Mouse (Mus musculus) embryonic facial prominence, embryonic 10.5 days (tissue): ENCODE results near the gene Gm9922. TPM values are rescaled to one million over a fixed set of nuclear protein-coding genes. Genes with fewer than 3 reads are reported as not detected.

Experiments
- DNase-seq: peaks from one replicate; pipeline ENCODE4 v3.0.0-alpha.2; 2017; ENCODE audit warnings: low spot score
- H3K27ac ChIP-seq: fragments of 300-500 bp; sonication (generic); replicated peaks from 2 replicates; pipeline ENCODE4 v1.5.1; 2016; ENCODE audit warnings: mild to moderate bottlenecking
- H3K27me3 ChIP-seq: fragments of 300-500 bp; sonication (generic); replicated peaks from 2 replicates; pipeline ENCODE4 v1.6.1; 2016; ENCODE audit warnings: low read depth, mild to moderate bottlenecking; ENCODE audit not compliant: poor library complexity, severe bottlenecking
- H3K36me3 ChIP-seq: fragments of 300-500 bp; sonication (generic); replicated peaks from 2 replicates; pipeline ENCODE4 v1.6.1; 2016; ENCODE audit warnings: mild to moderate bottlenecking, moderate library complexity
- H3K4me1 ChIP-seq: fragments of 300-500 bp; sonication (generic); 2 replicates; pipeline ENCODE4 v1.6.1; 2016
- H3K4me3 ChIP-seq: fragments of 300-500 bp; sonication (generic); 2 replicates; pipeline ENCODE4 v1.5.1; 2016; ENCODE audit warnings: mild to moderate bottlenecking, moderate library complexity
- H3K9me3 ChIP-seq: fragments of 300-500 bp; sonication (generic); 2 replicates; pipeline ENCODE4 v1.6.1; 2016; ENCODE audit warnings: mild to moderate bottlenecking
- WGBS: fragments of 180-500 bp; shearing (Covaris S2); methylation state at CpG from one replicate; pipeline ENCODE4 v1.1.7; 2016; 5-methylcytosine and 5-hydroxymethylcytosine counted together
- polyA plus RNA-seq: library from polyadenylated mRNA; unstranded; fragments of >200 nt; fragmentation: Nextera tagmentation; extraction: Ambion mirVana; gene quantifications from 2 replicates; pipeline ENCODE4 v1.2.1, GENCODE M21; 2016

Gene Gm9922
- polyA plus RNA-seq, 1 experiment from 2014 or later: 1.6 TPM

DNA sequence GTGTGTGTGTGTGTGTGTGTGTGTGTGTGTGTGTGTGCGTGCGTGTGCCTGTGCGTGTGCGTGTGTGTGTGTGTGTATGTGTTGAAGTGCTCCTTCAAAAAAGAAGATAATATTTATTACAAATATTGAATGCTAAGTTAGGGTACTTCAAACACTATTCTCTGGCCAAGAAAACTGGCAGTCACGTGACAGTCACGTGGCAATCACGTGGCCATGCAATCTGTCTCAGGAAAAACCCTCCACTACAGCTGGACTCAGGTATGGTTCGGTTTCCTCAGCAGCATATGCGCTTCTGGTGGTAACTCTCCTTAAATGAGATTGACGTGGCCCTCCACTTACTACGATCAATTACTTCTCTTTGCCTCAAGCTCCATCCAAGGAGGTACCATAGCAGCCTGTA is 18.2 kb upstream of the Gm9922 start:
- Histone ChIP-seq H3K4me3 (no peak overlapping the region), H3K4me1 (peaks cover 4% of the 10 kb centered on the region; the same call in 1 of the 2 replicates), H3K27ac (no peak overlapping the region), H3K27me3 (no peaks in the 10 kb centered on the region), H3K36me3 (no peaks in the 10 kb centered on the region), H3K9me3 (no peaks in the 10 kb centered on the region)
- no peak for DNase-seq
- 93% methylated on average over 11 of the region's 11 CpGs for WGBS

DNA sequence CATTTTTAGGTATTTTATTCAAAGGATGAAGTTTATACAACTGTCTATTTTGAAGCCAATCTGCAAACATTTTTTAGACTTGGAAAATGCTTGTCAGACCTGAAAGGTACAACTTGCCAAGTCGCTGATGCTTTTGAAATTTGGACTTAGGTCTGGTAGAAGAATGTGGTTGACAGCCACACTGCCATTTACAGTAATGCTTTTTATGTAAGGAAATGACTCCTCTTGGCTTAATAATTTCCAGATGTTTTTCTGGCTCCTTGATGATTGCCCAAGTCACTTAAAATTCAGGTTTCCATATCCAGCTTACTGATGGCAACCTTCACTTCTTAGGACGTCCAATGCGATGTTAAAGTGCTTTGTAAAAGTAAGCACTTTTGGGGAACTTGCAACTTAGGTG is 17.0 kb upstream of the Gm9922 start:
- no peak for DNase-seq
- Histone ChIP-seq H3K9me3 (no peaks in the 10 kb centered on the region), H3K4me3 (no peak overlapping the region), H3K36me3 (no peaks in the 10 kb centered on the region), H3K4me1 (peaks cover 4% of the 10 kb centered on the region; the same call in 1 of the 2 replicates), H3K27ac (no peak overlapping the region; the same call in 1 of the 2 replicates), H3K27me3 (no peaks in the 10 kb centered on the region)
- WGBS: 56% methylated on average over 3 of the region's 3 CpGs

DNA sequence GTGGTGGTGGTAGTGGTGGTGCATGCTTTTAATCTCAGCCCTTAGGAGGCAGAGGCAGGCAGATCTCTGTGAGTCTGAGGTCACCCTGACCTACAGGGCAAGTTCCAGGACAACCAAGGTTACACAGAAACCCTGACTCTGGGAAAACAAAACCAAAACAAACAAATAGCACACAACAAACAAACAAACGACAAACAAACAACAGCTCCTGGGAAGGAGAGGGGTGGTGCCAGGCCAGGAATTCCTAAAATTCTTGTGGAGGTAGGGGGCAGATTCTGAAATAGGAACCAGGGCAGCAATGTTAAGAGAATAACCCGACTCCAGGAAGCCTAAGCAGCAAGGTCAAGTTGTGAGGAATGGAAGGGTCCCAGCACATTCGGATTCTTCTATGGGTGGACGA is 7.9 kb upstream of the Gm9922 start:
- Histone ChIP-seq H3K9me3 (no peaks in the 10 kb centered on the region), H3K4me1 (peaks cover 7% of the 10 kb centered on the region; the same call in 1 of the 2 replicates), H3K27ac (no peak overlapping the region), H3K4me3 (no peak overlapping the region), H3K27me3 (no peaks in the 10 kb centered on the region; the same call in 1 of the 2 replicates), H3K36me3 (no peaks in the 10 kb centered on the region)
- 84% methylated on average over 4 of the region's 4 CpGs for WGBS
- DNase-seq: no peak

DNA sequence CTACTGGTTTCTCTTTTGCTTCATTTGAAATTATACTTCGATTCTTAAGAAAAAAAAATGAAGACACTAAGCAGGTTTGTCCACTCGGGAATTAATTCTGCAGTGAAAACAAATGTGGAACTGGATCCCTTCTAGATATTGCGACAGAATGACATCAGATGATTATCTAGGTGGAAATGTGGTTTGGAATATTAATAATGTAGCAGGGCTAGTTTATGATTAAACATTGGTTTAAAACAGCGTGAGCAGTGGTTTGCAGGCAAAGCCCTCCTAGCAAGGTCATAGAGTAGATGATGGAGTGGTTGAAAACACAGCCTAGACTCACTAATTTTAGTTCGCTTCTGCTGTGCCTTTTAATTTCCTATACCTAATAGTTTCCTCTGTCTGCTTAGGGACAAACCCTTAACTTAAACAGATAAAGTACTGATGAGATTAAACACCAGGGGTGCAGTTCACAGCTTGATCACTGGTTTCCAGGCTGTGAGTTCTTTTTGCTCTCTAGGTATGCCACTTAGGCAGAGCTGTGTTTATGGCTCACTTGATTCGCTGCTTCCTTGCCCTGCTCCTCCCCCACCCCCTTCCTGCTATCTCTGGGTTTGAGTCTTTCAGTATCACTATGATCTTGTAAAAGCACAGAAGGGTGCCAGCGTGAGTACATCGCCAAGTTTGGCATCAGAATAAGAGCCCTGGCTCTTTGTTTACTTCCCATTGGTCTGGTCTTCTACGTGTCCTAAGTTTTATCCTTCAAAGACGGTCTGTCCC is 4.1 kb upstream of the Gm9922 start:
- Histone ChIP-seq H3K36me3 (no peaks in the 10 kb centered on the region), H3K9me3 (no peaks in the 10 kb centered on the region), H3K27me3 (peaks cover 36% of the 10 kb centered on the region), H3K4me3 (no peak overlapping the region), H3K4me1 (peaks cover 23% of the 10 kb centered on the region), H3K27ac (no peak overlapping the region)
- no peak for DNase-seq
- WGBS: 28% methylated on average over 10 of the region's 10 CpGs

DNA sequence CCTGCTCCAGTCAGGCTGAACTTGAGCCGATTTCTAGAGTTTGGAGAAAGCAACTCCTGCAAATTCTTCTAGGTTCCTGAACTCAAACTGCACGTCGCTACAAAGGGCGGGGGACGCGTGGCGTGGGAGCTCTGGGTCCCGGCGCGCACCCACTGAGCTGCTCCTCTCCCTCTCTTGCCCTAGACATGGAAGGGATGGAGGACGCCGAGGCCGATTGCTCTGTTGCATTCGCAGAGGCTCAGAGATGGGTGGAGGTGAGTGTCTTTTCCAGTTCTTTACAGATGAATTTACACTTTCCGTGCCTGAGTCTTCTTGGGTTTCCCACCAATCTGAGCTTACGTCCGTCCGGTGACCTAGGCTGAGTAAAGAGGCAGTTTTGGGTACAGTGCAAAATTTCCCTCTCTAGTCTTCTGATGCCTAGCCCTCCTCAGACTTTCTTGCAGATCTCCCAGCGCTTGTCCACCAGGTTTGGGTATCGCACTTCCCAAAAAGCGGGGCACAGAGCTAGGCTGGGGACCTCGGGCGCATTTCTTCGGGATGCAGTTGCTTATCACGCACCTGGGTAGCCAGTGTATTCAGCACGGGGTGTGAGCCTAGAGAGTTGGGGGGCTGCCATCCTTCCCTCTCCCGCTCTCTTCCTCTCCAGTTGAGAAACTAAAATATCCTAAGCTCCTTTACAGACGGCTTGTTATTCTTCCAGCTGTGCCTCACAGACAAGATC is 518 bp upstream of the Gm9922 start:
- DNase-seq: peak; percentile 32
- Histone ChIP-seq H3K27me3 (peaks cover 49% of the 10 kb centered on the region), H3K4me1 (peaks cover 27% of the 10 kb centered on the region), H3K36me3 (no peaks in the 10 kb centered on the region), H3K27ac (peak overlapping the region; percentile 76; the same call in 1 of the 2 replicates), H3K9me3 (no peaks in the 10 kb centered on the region), H3K4me3 (peak overlapping the region; percentile 71)
- 1% methylated on average over 28 of the region's 28 CpGs for WGBS

DNA sequence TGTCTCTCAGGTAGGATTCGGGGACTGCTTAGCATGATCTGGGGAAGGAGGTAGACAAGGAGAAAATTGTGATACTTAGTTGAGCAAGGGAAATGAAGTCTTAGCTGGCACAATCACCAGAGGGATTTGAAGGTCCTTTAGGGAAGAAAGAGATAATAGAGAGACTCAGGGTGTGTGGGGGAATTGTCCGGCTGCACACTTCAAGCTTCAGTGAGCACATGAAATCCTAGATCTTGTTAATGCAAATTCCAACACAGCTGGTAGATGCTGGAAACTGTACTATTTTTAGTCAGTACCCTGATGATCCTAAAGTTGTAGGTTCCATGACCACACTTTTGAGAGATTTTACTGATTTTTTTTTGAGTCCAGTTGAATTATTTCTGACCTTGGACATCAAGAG is 15.2 kb downstream of the Gm9922 start:
- 67% methylated on average over 2 of the region's 2 CpGs for WGBS
- Histone ChIP-seq H3K4me1 (no peaks in the 10 kb centered on the region), H3K4me3 (no peak overlapping the region), H3K36me3 (no peaks in the 10 kb centered on the region), H3K9me3 (no peaks in the 10 kb centered on the region), H3K27ac (no peak overlapping the region), H3K27me3 (no peaks in the 10 kb centered on the region)
- no peak for DNase-seq

DNA sequence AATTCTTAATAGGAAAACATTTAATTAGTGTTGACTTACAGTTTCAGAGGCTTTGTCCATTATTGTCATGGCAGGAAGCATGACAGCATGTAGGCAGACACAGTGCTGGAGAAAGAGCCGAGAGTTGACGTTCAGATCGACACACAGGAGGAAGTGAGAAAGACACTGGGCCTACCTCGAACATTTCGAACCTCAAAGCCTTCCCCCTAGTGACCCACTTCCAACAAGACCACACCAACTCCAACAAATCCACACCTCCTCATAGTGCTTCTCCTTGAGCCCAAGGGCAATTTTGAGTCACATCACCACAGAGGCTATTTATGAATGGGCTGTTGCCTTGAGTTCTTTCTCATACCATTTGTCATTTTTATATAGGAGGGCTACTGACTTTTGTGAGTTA is 22.5 kb downstream of the Gm9922 start:
- H3K4me1 ChIP-seq: no peaks in the 10 kb centered on the region
- 86% methylated on average over 5 of the region's 5 CpGs for WGBS

DNA sequence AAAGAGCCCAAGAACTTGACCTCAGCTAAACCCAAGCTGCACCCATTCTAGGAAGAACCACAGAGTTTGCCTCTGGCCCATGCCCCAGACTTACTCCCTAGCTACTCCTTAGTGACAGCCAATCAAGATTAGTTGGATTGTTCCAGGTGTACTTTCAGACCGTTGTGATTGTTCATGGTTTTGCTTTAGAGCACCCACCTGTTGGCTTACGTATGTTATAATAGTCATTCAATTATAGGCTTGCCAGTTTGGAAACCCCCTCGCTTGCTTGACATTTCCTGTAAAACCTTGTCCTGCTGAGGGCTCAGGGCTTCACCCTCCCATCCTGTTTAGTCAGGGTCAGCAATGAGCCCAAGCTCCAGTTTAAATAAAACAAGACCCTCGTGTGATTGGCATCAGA is 25.1 kb downstream of the Gm9922 start:
- Histone ChIP-seq H3K36me3 (no peaks in the 10 kb centered on the region), H3K9me3 (no peaks in the 10 kb centered on the region), H3K4me3 (no peak overlapping the region), H3K27me3 (no peaks in the 10 kb centered on the region), H3K4me1 (no peaks in the 10 kb centered on the region), H3K27ac (no peak overlapping the region)
- WGBS: 79% methylated on average over 4 of the region's 4 CpGs
- no peak for DNase-seq

More for the DNA sequence above, 22.5 kb downstream of the Gm9922 start:
- H3K27me3 ChIP-seq: no peaks in the 10 kb centered on the region
- H3K9me3 ChIP-seq: no peaks in the 10 kb centered on the region
- DNase-seq: no peak
- no peak overlapping the region for H3K27ac ChIP-seq
- H3K36me3 ChIP-seq: no peaks in the 10 kb centered on the region
- no peak overlapping the region for H3K4me3 ChIP-seq

DNA sequence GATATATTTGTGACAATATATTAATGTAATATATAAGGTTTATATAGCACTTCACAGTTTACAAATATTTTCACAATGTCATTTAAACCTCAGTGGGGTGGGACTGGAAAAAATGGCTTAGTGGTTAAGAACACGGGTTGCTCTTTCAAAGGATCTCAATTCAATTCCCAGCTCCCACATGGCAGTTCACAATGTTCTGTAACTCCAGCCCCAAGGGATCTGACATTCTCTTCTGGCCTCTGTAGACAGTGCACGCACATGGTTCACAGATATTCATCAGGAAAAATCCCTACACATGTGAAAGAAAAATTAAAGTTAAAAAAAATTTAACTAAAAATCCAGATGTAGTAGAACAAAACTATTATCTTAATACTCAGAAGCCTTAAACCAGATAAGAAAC is 41.2 kb downstream of the Gm9922 start:
- Histone ChIP-seq H3K9me3 (no peaks in the 10 kb centered on the region), H3K36me3 (peaks cover 32% of the 10 kb centered on the region), H3K27ac (no peak overlapping the region), H3K4me1 (no peaks in the 10 kb centered on the region), H3K27me3 (no peaks in the 10 kb centered on the region), H3K4me3 (no peak overlapping the region)
- no peak for DNase-seq
- WGBS: 86% methylated on average over 2 of the region's 2 CpGs

DNA sequence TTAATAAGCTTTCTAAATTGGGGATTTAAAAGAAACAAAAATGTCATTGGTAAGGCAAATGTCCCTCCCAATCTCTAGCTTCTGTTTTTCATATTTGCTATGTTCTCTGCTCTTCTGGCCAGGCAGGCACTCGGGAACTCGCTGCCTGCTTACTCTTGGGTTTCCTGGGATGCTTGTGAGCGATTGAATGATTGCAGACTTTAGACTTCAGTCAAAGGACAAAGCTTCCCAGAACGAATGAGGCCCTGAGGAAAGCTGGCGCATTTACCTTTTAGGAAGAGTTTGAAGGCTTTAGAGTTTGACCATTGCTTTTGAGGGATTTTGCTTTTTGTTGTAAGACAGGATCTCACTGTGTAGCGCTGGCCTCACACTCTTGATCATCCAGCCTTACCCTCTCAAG is 41.9 kb downstream of the Gm9922 start:
- Histone ChIP-seq H3K27ac (no peak overlapping the region), H3K9me3 (no peaks in the 10 kb centered on the region), H3K36me3 (peaks cover 27% of the 10 kb centered on the region), H3K4me1 (no peaks in the 10 kb centered on the region), H3K27me3 (no peaks in the 10 kb centered on the region), H3K4me3 (no peak overlapping the region)
- WGBS: 94% methylated on average over 6 of the region's 6 CpGs
- no peak for DNase-seq

Other genes with a start within 250 kb of the Gm9922 start
- 7.6 and 9.7 TPM in 2 replicates for gene Tbc1d4, start 120.6 kb downstream of the Gm9922 start, polyA plus RNA-seq
- gene Commd6, start 89.1 kb downstream of the Gm9922 start, polyA plus RNA-seq: 100.0 and 105 TPM in 2 replicates
- gene Uchl3, start 75.8 kb downstream of the Gm9922 start, polyA plus RNA-seq: 200 and 208 TPM in 2 replicates
- 3.5 and 3.8 TPM in 2 replicates for gene Lmo7, start 143 bp upstream of the Gm9922 start, polyA plus RNA-seq